Mouse (Mus musculus) MN1 (cell line): ENCODE results near the gene Smarcd1.
"Not testable (repeated sequence)": the region's sequence is repeated elsewhere in the genome, so short reads cannot be mapped to it uniquely, and the experiment has no call there.

Source experiments
- DNase-seq: peaks from one replicate; pipeline ENCODE4 v3.0.0-alpha.2; 2016; ENCODE audit warnings: low spot score

Smarcd1 gene

DNA sequence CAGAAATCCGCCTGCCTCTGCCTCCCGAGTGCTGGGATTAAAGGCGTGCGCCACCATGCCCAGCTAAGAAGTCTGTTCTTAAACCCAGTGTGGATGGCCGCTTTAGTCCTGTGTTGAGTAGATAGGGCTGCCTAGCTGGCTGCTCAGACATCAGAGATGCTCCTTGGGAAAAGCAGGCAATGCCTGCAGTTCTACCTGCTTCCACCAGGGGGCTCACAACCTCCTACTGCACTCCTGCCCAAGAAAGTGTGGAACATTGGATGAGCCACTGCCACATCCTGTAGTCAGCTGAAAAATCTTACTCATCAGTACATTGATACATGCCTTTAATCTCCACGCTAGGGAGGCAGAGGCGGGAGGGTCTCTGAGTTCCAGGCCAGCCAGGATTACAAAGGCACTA is 12.9 kb downstream of the Smarcd1 start:
- DNase-seq = peak; percentile 92

DNA sequence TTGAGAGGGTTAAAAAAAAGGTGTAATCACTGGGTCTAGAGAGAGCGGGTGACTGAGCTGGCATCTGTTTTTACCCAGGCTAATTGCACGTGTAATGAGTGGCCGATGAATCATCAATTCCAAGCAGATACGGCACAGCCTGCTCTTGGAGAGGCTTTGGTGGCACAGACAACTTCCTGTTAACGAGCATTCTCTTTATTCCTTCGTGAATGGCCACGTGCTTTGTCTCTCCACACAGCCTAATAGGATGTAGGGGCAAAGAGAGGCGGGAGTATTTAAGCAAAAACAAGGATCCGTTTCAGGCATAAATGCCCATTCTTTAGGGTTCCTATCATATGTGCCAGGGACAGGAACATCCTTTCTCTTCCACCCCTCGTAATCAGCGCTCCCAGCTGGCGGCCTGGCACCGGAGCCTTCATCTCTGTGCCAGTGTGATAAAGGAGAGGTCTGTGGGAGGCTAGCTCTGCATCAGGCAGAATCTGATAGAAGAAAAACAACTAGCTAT is 13.5 kb downstream of the Smarcd1 start:
- DNase-seq = peak; percentile 86

DNA sequence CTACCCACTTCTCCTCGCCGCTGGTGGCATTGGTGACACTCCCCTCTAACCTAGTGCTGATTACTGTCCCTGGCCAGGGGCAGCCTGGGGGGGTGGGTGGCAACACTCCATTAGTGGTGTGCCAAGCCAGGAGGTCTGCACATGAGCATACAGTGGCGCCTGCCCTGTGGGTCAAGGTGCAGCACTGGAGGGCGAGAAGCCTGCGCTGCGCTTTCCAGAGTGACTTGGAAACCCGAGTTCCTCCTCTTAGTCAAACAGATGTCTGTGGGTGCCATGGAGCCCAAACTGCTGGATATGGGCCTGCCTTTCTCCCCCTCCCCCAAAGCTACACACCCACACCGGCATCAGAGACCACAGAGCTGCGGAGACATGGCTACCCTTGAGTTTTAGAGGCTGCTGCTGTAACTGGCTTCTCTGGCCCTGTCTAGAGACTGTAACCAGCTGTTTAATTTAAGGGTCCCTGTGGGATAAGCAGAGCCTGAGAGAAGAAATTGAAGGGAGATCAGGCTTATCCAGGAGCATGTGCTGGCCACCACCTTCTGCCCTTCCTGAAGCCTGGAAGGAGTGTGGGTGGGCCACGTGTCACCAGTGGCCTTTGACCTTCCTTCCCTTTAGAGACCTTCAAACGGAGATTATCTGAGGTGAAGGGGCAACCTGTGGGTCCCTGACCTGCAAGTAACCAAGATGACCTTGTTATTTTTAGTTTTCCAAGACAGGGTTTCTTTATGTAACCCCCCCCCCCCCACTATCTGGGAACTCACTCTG is 14.2 kb downstream of the Smarcd1 start:
- DNase-seq = peak; percentile 65

DNA sequence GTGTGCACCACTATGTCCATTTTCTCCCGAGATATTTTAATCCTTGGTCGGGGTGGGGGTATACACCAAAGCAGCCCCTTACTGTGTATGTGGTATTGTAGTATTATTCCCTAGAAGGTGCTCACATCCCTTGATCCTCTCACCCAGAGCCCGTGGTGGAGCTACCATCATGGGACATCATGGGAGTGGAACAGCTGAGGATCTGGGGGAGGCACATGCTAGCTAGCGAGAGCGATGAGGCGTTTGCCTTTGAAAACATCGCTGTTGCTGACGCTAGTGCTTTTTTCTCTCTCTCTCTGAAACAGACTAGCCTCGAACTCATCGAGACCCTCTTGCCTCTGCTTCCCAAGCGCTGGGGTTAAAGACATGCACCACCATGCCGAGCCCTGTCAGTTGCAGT is 14.9 kb downstream of the Smarcd1 start:
- DNase-seq = no peak

DNA sequence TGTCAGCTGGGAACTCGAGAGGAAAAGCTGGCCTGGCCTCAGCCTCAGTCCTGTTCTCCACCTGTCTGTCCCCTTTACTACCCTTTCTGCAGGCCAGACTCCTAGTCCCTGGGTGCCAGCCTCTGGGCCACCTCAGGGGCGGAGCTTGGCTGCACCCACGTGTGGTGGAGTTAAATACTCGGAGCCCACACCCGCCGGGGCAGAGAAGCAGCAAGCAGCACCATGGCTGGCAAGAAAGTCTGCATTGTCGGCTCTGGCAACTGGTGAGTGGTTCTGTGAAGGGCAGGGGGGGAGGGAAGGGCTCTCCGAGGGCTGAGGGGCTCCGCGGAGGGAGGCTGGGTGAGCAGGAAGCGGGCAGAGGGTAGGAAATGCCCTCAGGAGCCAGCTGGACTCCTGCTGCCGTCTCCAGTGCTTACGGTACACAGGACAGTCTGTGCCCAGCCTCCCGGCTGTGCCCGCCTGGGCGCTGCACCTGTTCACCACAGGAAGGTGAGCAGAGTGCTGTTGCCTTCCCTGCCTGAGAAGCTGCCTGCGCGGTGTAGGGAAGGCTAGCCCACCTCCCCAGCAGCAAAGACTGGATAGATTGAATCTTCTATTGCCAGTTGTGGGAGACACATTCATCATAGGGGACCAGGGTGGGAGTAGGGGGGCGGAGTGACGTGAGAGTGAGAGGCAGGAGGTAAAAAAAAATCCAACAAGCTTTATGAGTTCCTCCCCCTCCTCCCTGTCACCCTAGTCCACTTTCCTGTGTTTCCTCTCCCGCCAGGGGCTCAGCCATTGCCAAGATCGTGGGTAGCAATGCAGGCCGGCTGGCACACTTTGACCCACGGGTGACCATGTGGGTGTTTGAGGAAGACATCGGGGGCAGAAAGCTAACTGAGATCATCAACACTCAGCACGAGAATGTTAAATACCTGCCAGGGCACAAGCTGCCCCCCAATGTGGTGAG is 15.7 kb downstream of the Smarcd1 start, which contains the start of gene Gpd1:
Gene Gpd1, plus strand, starts transcription at position 130 of the 949 bp plus-strand sequence.
- no peak for DNase-seq

DNA sequence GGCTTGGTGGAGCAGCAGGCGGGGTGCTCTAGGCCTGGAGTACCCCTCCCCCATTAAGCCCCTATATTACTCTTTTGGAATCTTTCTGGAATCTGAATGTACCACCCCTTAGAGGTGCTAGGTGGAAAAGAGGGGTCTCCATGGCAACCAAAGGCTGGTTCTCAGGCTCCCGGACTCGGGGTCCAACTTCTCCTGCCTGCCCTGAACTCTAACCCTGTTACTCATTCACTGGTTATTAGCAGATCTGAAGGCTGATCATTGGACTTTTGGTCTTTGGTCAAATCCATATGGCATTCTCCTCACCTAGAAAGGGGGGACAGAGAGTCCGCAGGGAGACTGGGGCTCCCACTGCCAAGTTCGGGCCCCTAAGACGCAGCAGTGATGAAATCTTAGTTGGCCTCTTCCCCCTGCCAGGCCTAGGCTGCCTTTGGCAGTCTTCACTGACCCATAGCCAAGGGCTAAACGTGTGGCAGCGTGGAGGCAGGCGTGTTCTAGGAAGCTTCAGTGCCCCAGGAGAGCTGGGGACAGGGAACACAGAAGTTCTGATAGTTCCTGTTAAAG is 16.6 kb downstream of the Smarcd1 start:
- no peak for DNase-seq

DNA sequence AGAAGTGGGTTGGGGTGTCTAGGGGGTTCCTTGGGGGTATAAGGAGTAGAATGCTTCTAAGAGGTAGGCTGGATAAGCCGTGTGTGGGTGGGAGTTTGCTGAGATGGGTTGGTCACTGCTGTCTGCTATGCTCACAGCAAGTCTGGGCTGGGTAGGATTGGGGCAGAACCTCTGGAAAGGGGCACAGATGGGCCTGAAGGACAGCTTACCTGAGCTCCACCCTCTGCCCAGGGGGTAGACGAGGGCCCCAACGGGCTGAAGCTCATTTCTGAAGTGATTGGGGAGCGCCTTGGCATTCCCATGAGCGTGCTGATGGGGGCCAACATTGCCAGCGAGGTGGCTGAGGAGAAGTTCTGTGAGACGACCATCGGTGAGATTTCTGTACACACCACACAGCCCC is 17.9 kb downstream of the Smarcd1 start:
- no peak for DNase-seq

DNA sequence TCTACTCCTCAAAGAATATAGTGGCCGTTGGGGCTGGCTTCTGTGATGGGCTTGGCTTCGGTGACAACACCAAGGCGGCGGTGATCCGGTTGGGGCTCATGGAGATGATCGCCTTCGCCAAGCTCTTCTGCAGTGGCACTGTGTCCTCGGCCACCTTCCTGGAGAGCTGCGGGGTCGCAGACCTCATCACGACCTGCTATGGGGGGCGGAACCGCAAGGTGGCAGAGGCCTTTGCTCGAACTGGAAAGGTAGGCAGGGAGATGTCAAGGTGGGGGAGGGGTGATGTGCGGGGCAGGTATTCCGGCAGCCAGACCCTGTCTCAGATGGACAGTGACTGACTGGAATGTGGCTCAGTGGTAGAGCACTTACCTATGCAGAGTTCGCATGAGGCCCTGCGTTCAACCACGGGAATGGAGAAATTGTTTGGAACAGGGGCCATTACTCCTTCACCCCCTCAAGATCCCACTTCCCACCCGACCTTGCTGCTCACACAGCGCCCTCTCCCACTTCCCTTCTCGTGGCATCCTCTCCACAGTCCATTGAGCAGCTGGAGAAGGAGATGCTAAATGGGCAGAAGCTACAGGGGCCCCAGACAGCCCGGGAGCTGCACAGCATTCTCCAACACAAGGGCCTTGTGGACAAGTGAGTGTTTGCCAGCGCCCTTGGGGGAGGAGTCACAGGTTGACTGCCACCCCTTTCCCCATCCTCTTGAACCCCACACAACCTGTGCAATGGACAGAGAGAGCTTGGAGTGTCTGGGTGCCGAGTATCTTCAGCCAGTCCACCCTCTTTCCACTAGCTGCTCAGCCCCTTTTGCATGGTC is 20.2 kb downstream of the Smarcd1 start:
- no peak for DNase-seq

DNA sequence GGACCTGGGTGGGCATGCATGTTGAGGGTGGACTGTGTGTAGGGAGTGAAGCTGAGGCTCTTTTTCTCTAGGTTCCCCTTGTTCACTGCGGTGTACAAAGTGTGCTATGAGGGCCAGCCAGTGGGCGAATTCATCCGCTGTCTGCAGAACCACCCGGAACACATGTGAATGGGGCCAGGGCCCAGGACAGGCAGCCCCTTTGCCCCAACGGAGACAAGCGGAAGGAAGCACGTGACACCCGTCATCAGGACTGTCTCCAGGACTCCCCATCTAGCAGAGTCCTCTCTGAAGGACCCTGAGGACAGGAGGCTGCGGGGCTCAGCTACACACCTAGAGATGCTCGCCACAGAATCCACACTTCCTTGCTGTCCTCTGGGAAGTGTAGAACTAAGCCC is 21.2 kb downstream of the Smarcd1 start:
- DNase-seq = no peak

DNA sequence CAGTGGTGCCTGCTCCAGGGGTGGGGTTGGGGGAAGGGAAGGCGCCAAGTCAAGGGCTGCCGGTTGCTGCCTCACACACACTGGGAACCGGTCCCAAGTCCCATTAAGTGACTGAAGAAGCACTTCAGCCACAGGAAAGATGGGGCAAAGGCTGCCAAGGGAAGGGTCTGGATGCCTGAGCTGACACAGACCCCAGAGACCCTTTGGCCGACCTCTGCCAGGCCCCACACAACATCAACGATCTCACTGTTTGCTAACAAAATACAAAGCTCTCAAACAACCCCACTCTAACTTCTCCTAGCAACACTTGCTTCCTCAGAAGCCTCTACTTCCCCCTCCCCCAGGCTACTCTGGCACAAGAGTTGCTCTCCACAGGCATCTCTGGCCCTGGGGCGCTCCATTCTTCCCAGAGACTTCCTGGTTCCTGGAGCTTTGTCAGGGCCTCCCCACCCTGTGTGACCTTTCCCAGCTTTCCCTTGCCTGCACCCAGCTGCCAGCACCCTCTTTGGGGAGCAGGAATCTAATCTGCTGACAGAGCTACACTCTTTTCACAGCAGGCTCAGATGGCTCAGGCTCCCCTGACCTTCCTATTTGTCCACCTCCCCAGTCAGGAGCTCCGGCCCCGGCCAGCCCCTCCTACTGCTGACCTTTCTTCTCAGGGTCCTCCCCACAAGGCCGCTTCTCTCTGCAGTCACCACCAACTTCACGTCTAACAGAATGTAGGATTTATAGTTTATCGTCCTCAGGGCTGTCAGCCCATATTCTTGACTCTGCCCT is 21.8 kb downstream of the Smarcd1 start:
- DNase-seq = peak; percentile 44

DNA sequence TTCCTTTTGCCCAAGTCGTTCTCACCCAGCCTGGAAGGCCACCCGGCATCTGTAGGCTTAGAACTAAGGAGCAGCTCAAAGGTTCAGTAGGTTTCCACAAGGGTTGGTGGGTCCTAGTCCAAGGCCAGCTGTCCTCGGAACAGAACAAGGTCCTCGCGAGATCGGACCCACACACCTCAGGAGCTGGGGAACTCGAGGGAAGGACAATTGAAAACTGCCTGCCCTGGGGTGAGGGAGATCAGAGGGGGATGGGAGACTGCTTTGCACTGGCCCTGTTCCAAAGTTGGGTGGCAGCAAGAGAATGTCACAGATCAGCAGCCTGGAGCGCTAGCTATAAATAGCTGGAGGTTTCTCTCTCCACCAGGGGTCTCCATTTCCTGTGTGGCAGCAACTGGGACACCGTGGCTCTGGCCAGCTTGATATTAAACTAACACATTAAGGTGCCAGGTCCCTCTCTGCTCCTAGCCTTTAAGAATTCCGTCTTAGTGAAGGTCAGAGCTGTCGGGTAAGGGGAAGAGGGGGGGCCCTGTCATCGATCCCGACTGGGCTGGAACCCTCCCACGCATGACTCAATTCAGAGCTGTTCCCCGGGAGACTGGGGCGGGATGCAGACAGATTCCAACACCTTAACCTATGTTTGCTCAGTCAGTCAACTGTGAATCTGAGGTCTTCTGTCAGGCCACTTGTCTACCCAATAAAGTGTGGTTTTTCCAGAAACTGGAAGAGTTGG is 22.5 kb downstream of the Smarcd1 start:
- DNase-seq = peak; percentile 91

DNA sequence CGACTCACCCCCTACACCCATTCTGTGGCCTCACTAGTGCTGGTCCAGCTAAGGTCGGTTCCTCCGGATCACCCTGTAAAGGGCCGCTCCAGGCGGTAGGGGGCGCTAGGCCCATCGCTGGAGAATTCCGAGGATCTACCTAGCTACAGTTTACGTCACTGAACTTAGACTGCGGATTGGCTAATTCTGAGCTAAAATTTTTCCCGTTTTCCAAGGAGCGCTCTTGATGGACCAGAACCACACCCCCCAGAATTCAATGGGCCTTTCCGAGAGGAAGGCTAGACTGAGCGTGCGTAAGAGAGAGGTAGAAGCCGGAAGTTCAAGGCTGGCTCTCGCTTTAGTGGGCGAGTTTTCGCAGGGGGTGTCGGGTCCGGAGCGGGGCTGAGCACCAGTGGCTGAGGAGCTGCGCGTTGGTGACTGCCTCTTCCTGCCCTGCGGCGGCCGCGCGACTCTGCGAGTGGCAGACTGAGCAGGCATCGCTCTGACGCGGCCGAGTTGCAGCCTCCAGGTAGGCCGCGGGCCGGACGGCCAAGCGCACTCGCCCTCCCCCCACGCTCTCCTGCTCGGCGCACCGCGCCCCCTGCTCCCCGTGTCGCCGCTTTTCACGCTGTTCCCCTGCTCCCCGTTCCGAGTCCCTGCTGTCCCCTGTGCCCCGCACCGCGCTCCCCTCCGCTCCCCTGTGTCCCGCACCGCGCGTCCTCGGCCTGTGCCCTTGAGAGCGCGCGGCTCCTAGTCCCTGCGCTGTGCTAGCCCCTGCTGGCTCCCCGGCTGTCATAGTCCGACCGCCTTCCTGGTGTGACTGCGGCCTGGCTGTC is 23.6 kb downstream of the Smarcd1 start, which contains the start of gene Cox14:
Gene Cox14, plus strand, starts transcription at position 278 of the 815 bp plus-strand sequence.
- DNase-seq = peak; percentile 100

DNA sequence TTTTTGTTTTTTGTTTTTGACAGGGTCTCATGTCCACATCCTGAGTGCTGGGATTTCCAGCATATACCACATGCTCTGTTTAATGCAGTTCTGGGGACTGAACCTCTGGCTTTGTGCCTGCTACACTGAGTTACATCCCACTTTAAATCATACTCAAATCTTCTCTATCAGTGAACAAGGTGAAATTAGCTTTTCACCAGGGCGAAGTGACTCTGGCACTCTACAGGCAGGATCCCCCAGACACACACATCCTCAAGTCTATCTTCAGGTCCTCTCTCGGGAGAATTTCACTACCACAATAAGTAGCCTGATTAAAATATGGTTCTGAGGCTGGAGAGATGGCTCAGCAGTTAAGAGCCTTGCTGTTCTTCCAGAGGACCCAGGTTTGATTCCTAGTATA is 24.6 kb downstream of the Smarcd1 start:
- DNase-seq = no peak

DNA sequence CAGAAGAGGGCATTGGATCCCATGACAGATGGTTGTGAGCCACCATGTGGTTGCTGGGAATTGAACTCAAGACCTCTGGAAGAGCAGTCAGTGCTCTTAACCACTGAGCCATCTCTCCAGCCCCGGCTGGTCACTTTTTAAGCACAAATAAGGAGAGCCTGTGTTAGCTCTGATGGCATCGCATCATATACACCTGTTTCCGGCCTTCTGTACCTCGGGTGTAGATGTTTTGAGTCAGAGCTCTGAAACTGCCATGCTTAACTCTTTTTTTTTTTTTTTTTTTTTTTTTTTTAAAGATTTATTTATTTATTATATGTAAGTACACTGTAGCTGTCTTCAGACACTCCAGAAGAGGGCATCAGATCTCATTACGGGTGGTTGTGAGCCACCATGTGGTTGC is 25.1 kb downstream of the Smarcd1 start:
- DNase-seq = not testable (repeated sequence)

DNA sequence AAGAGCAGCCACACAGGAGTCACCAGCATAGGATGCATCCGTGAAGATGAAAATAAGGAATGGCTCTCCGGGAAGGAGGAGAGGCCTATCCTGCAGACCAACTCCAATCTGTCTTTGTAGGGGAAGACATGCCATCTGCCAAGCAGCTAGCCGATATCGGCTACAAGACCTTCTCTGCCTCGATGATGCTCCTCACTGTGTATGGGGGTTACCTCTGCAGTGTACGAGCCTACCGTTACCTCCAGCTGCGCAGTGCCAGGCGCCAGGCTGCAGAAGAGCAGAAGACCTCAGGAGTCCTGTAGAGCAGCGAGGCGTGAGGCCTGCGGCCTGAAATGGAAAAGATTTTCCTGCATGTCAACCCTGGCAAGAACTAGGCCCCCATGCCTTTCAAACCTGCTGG is 25.6 kb downstream of the Smarcd1 start:
- DNase-seq = no peak

DNA sequence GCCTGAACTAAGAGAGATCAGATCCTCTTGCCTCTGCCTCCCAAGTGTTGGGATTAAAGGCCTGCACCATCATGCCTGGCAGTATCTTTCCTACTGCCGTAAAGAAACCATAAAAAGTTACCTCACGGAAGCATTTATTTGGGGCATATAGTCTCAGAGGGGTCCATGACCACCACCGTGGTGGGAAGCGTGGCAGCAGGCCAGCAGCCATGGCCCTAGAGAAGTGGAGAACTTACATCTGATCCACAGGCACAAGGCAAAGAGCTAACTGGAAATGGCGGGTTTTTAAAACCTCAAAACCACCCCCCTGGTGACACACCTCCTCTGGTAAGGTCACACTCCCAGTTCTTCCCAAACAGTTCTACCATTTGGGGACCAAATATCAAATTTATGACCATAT is 26.3 kb downstream of the Smarcd1 start:
- no peak for DNase-seq

DNA sequence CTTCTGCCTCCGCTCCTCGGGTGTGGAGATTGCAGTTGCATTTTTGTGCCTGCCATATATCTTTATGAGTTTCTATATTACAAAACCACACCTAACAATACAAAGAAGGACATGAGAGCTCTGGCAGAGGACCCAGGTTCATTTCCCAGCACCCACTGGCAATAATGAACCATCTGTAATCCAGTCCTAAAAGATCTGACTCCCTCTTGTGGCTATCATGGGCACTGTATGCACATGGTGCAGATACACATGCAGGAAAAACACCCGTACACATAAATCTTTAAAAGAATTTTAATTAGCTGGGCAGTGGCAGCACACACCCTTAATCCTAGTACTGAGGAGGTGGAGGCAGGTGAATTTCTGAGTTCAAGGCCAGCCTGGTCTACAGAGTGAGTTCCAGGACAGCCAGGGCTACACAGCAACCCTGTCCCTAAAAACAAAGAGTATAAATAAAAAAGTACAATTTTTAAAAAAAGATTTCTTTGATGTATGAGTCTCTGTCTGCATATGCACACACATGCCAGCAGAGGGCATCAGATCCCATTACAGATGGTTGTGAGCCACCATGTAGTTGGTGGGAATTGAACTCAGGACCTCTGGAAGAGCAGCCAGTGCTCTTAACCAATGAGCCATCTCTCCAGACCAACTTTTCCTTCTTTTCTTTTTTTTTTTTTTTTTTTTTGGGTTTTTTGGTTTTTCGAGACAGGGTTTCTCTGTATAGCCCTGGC is 27.3 kb downstream of the Smarcd1 start:
- no peak for DNase-seq

DNA sequence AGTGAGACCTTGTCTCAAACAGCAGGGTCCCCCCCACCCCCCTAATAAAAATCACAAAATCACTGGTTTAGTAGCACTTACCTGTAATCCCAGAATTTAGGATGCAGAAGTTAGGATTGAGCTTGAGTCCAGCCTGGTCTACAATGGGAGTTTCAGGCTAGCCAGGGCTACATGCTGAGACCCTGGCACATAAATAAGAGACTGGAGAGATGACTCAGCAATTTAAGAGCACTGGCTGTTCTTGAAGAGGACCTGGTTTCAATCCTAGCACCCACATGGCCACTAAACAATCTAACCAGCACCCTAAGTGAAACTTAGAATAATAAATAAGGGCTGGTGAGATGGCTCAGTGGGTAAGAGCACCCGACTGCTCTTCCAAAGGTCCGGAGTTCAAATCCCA is 29.2 kb downstream of the Smarcd1 start:
- DNase-seq = no peak

DNA sequence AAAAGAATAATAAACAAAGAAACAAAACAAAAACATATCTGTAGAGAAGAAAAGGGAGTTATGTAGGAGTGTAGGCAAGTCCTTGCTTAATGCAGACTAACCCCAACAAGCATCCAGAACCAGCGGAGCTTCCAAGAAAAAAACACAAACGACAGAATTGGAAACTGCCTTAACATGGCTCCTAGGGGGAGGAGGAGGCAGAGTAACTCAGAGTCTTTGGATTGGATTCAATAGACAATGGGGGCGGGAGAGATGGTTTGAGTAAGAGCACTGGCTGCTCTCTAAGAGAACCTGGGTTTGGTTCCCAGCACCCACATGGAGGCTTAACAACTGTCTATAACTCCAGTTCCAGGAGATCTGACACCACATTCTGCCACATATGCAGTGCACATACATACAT is 29.7 kb downstream of the Smarcd1 start:
- no peak for DNase-seq
